Mouse (Mus musculus) liver, adult 2 months (tissue): ENCODE data around the gene Pgm2l1. TPM values are rescaled to one million over a fixed set of nuclear protein-coding genes. Genes with fewer than 3 reads are reported as not detected.
"Not testable (repeated sequence)": the region's sequence is repeated elsewhere in the genome, so short reads cannot be mapped to it uniquely, and the experiment has no call there.

Experiments
- DNase-seq: peaks from one replicate; pipeline ENCODE4 v3.0.0-alpha.2; 2011; ENCODE audit warnings: low read depth, low spot score; ENCODE audit errors: extremely low read depth
- H3K27ac ChIP-seq: fragments of 200-500 bp; replicated peaks from 2 replicates; pipeline ENCODE4 v1.5.1; 2012; ENCODE audit warnings: low read depth, mild to moderate bottlenecking, control low read depth, inconsistent platforms, low read length; ENCODE audit not compliant: insufficient read depth
- H3K27me3 ChIP-seq: fragments of 200-500 bp; 2 replicates; pipeline ENCODE4 v1.6.1; 2012; ENCODE audit warnings: mild to moderate bottlenecking, moderate library complexity, low read length, inconsistent platforms; ENCODE audit not compliant: control insufficient read depth, insufficient read depth
- H3K36me3 ChIP-seq: fragments of 200-500 bp; 2 replicates; pipeline ENCODE4 v1.6.1; 2012; ENCODE audit warnings: low read length, inconsistent platforms; ENCODE audit not compliant: control insufficient read depth, insufficient read depth
- H3K4me1 ChIP-seq: fragments of 200-500 bp; 2 replicates; pipeline ENCODE4 v1.6.1; 2011; ENCODE audit warnings: low read length; ENCODE audit not compliant: control insufficient read depth, insufficient read depth
- H3K4me3 ChIP-seq: fragments of 200-500 bp; 2 replicates; pipeline ENCODE4 v1.5.1; 2011; ENCODE audit warnings: low read depth, mild to moderate bottlenecking, control low read depth, low read length, moderate library complexity; ENCODE audit not compliant: insufficient read depth
- H3K79me2 ChIP-seq: fragments of 200-500 bp; 2 replicates; pipeline ENCODE4 v1.6.1; 2012; ENCODE audit warnings: inconsistent platforms, mild to moderate bottlenecking, low read length, moderate library complexity; ENCODE audit not compliant: control insufficient read depth, insufficient read depth
- H3K9ac ChIP-seq: fragments of 200-500 bp; 2 replicates; pipeline ENCODE4 v1.6.1; 2012; ENCODE audit warnings: low read depth, mild to moderate bottlenecking, control low read depth, inconsistent platforms, low read length
- CTCF ChIP-seq: fragments of 200-500 bp; IDR thresholded peaks from 2 replicates; pipeline ENCODE4 v1.5.1; 2011; ENCODE audit warnings: low read depth, low read length, control low read depth
- POLR2A ChIP-seq: fragments of 200-500 bp; IDR thresholded peaks from 2 replicates; pipeline ENCODE4 v1.6.1; 2011; ENCODE audit warnings: low read length, control low read depth; ENCODE audit not compliant: insufficient read depth; ENCODE audit errors: extremely low read depth
- WGBS: fragments of 180-500 bp; shearing (Covaris S2); methylation state at CpG from one replicate; pipeline ENCODE4 v1.1.7; 2018; 5-methylcytosine and 5-hydroxymethylcytosine counted together
- polyA plus RNA-seq: library from polyadenylated mRNA; depleted of rRNA; stranded (reverse); fragments of >200 nt; gene quantifications from 2 replicates; pipeline ENCODE4 v1.2.3, GENCODE M21; 2012
- total RNA-seq: library from RNA; depleted of rRNA; stranded (reverse); fragments of >200 nt; gene quantifications from 2 replicates; pipeline ENCODE4 v1.2.3, GENCODE M21; 2014

The Pgm2l1 gene
- total and polyA plus RNA-seq, 2 experiments = 0.59 to 3.6 TPM

- no peak overlapping the region for H3K4me3 ChIP-seq
- H3K9ac ChIP-seq = no peak overlapping the region
- H3K27ac ChIP-seq = no peak overlapping the region
- 69% methylated on average over 1 of the region's 1 CpGs for WGBS
- H3K79me2 ChIP-seq = no peaks in the 10 kb centered on the region
- H3K4me1 ChIP-seq = no peaks in the 10 kb centered on the region
- H3K27me3 ChIP-seq = no peaks in the 10 kb centered on the region
- DNase-seq = no peak
- no peaks in the 10 kb centered on the region for H3K36me3 ChIP-seq
- TF ChIP-seq CTCF (no peak), POLR2A (no peak)
Measured at GRCm38 (mm10) chr7:100243007-100243406, 15.8 kb downstream of the Pgm2l1 start.

GRCm38 (mm10) chr7:100244225-100244624 is 17.0 kb downstream of the Pgm2l1 start:
- H3K36me3 ChIP-seq = no peaks in the 10 kb centered on the region
- TF ChIP-seq CTCF (no peak), POLR2A (no peak)
- no peaks in the 10 kb centered on the region for H3K4me1 ChIP-seq
- 96% methylated on average over 4 of the region's 4 CpGs for WGBS
- DNase-seq = no peak
- H3K4me3 ChIP-seq = no peak overlapping the region
- H3K79me2 ChIP-seq = no peaks in the 10 kb centered on the region
- no peak overlapping the region for H3K27ac ChIP-seq
- H3K27me3 ChIP-seq = no peaks in the 10 kb centered on the region
- H3K9ac ChIP-seq = no peak overlapping the region

- no peaks in the 10 kb centered on the region for H3K79me2 ChIP-seq
- no peak overlapping the region for H3K9ac ChIP-seq
- no peak for DNase-seq
- no peaks in the 10 kb centered on the region for H3K27me3 ChIP-seq
- H3K36me3 ChIP-seq = no peaks in the 10 kb centered on the region; the same call in 1 of the 2 replicates
- no peaks in the 10 kb centered on the region for H3K4me1 ChIP-seq
- TF ChIP-seq POLR2A = no peak
- TF ChIP-seq CTCF = no peak
- whole genome bisulfite sequencing = 93% methylated on average over 3 of the region's 3 CpGs
- no peak overlapping the region for H3K27ac ChIP-seq
- H3K4me3 ChIP-seq = no peak overlapping the region
Measured at GRCm38 (mm10) chr7:100245176-100245575, 18.0 kb downstream of the Pgm2l1 start.

GRCm38 (mm10) chr7:100250667-100251066 is 23.5 kb downstream of the Pgm2l1 start:
- 96% methylated on average over 5 of the region's 5 CpGs for WGBS
- no peaks in the 10 kb centered on the region for H3K27me3 ChIP-seq
- H3K4me3 ChIP-seq = no peak overlapping the region
- H3K36me3 ChIP-seq = peaks cover 7% of the 10 kb centered on the region; the same call in 1 of the 2 replicates
- DNase-seq = no peak
- TF ChIP-seq POLR2A = no peak
- no peak for TF ChIP-seq CTCF
- no peak overlapping the region for H3K9ac ChIP-seq
- no peaks in the 10 kb centered on the region for H3K4me1 ChIP-seq
- no peaks in the 10 kb centered on the region for H3K79me2 ChIP-seq
- no peak overlapping the region for H3K27ac ChIP-seq

- Histone ChIP-seq H3K36me3 (peaks cover 5% of the 10 kb centered on the region), H3K27me3 (no peaks in the 10 kb centered on the region), H3K4me1 (no peaks in the 10 kb centered on the region), H3K9ac (no peak overlapping the region), H3K27ac (no peak overlapping the region), H3K4me3 (no peak overlapping the region), H3K79me2 (no peaks in the 10 kb centered on the region)
- WGBS = 87% methylated on average over 3 of the region's 3 CpGs
- no peak for TF ChIP-seq CTCF
- no peak for TF ChIP-seq POLR2A
- DNase-seq = no peak
Measured at GRCm38 (mm10) chr7:100262350-100262749, 35.2 kb downstream of the Pgm2l1 start.

GRCm38 (mm10) chr7:100264934-100265333 is 37.7 kb downstream of the Pgm2l1 start:
- not testable (repeated sequence) for H3K79me2 ChIP-seq, H3K4me3 ChIP-seq, H3K27ac ChIP-seq, DNase-seq, H3K36me3 ChIP-seq, H3K4me1 ChIP-seq, H3K9ac ChIP-seq, H3K27me3 ChIP-seq
- 69% methylated on average over 17 of the region's 17 CpGs for WGBS
